Mouse (Mus musculus) forebrain, postnatal 0 days (tissue): ENCODE results near the gene Chrna7. TPM values are rescaled to one million over a fixed set of nuclear protein-coding genes. Genes with fewer than 3 reads are reported as not detected.

Source experiments
- ATAC-seq: fragments of 200-750 bp; cut with Nextera tagmentation; 2 replicates; pipeline ENCODE4 v1.8.0; 2017; ENCODE audit warnings: mild to moderate bottlenecking, moderate library complexity
- DNase-seq: peaks from one replicate; pipeline ENCODE4 v3.0.0-alpha.2; 2015
- H3K27ac ChIP-seq: fragments of 300-500 bp; sonication (generic); 2 replicates; pipeline ENCODE4 v1.5.1; 2014; ENCODE audit warnings: low read depth, mild to moderate bottlenecking, antibody characterized with exemption, low read length, moderate library complexity, mixed read lengths
- H3K27me3 ChIP-seq: fragments of 300-500 bp; sonication (generic); 2 replicates; pipeline ENCODE4 v1.6.1; 2014; ENCODE audit warnings: mild to moderate bottlenecking, low read length, mixed read lengths; ENCODE audit not compliant: insufficient read depth
- H3K36me3 ChIP-seq: fragments of 300-500 bp; sonication (generic); 2 replicates; pipeline ENCODE4 v1.6.1; 2014; ENCODE audit warnings: mild to moderate bottlenecking, moderate library complexity; ENCODE audit not compliant: insufficient read depth
- H3K4me1 ChIP-seq: fragments of 300-500 bp; sonication (generic); 2 replicates; pipeline ENCODE4 v1.6.1; 2014; ENCODE audit warnings: antibody characterized with exemption; ENCODE audit not compliant: insufficient read depth
- H3K4me2 ChIP-seq: fragments of 300-500 bp; sonication (generic); 2 replicates; pipeline ENCODE4 v1.6.1; 2014; ENCODE audit warnings: low read depth, mild to moderate bottlenecking, moderate library complexity
- H3K4me3 ChIP-seq: fragments of 300-500 bp; sonication (generic); 2 replicates; pipeline ENCODE4 v1.5.1; 2014; ENCODE audit warnings: low read depth, low read length, mixed read lengths
- H3K9ac ChIP-seq: fragments of 300-500 bp; sonication (generic); 2 replicates; pipeline ENCODE4 v1.6.1; 2014; ENCODE audit warnings: mild to moderate bottlenecking
- H3K9me3 ChIP-seq: fragments of 300-500 bp; sonication (generic); 2 replicates; pipeline ENCODE4 v1.6.1; 2016; ENCODE audit warnings: low read length
- CTCF ChIP-seq: sonication (generic); IDR thresholded peaks from 2 replicates; pipeline ENCODE4 v1.5.1; 2016; ENCODE audit warnings: antibody characterized with exemption, control low read depth, low read depth
- WGBS: fragments of 180-500 bp; shearing (Covaris S2); extraction: QIAGEN DNeasy Blood & Tissue Kit; methylation state at CpG from one replicate; pipeline ENCODE4 v1.1.7; 2014; 5-methylcytosine and 5-hydroxymethylcytosine counted together
- polyA plus RNA-seq: library from polyadenylated mRNA; unstranded; fragments of >200 nt; fragmentation: Nextera tagmentation; extraction: Ambion mirVana; gene quantifications from 2 replicates; pipeline ENCODE4 v1.2.1, GENCODE M21; 2015
- total RNA-seq: library from RNA; depleted of rRNA; stranded (reverse); fragments of >200 nt; gene quantifications from 2 replicates; pipeline ENCODE4 v1.2.3, GENCODE M21; 2014

Gene Chrna7
- total and polyA plus RNA-seq, 2 experiments from 2014 or later: 6.5 to 22.3 TPM

GRCm38 (mm10) chr7:63148740-63149139 lies 63.6 kb downstream of the Chrna7 start:
- WGBS: 61% methylated on average over 3 of the region's 3 CpGs
- ATAC-seq (no peak), DNase-seq (no peak)
- Histone ChIP-seq H3K4me2 (no peak overlapping the region), H3K4me3 (no peak overlapping the region), H3K27me3 (no peaks in the 10 kb centered on the region), H3K36me3 (no peaks in the 10 kb centered on the region), H3K4me1 (no peaks in the 10 kb centered on the region), H3K27ac (no peak overlapping the region), H3K9me3 (no peaks in the 10 kb centered on the region), H3K9ac (no peak overlapping the region)
- TF ChIP-seq CTCF: no peak

- Histone ChIP-seq H3K4me1 (no peaks in the 10 kb centered on the region), H3K27ac (no peak overlapping the region), H3K36me3 (no peaks in the 10 kb centered on the region), H3K9ac (no peak overlapping the region), H3K4me2 (no peak overlapping the region), H3K27me3 (no peaks in the 10 kb centered on the region), H3K9me3 (no peaks in the 10 kb centered on the region), H3K4me3 (no peak overlapping the region)
- no peak for TF ChIP-seq CTCF
- ATAC-seq (no peak), DNase-seq (no peak)
- WGBS: 66% methylated on average over 5 of the region's 5 CpGs
Observed at GRCm38 (mm10) chr7:63148321-63148720, 64.0 kb downstream of the Chrna7 start.

- 47% methylated on average over 2 of the region's 2 CpGs for WGBS
- Histone ChIP-seq H3K9me3 (no peaks in the 10 kb centered on the region), H3K4me1 (no peaks in the 10 kb centered on the region), H3K27ac (no peak overlapping the region), H3K27me3 (no peaks in the 10 kb centered on the region), H3K9ac (no peak overlapping the region), H3K4me2 (no peak overlapping the region), H3K36me3 (no peaks in the 10 kb centered on the region), H3K4me3 (no peak overlapping the region)
- no peak for TF ChIP-seq CTCF
- ATAC-seq (peak; percentile 82), DNase-seq (no peak)
Observed at GRCm38 (mm10) chr7:63122547-63122946, 89.8 kb downstream of the Chrna7 start.

GRCm38 (mm10) chr7:63113671-63114070 lies 98.7 kb downstream of the Chrna7 start:
- WGBS: 9% methylated on average over 2 of the region's 2 CpGs

GRCm38 (mm10) chr7:63113252-63113651 lies 99.1 kb downstream of the Chrna7 start:
- no peaks in the 10 kb centered on the region for H3K4me1 ChIP-seq
- 72% methylated on average over 2 of the region's 2 CpGs for WGBS
- H3K4me2 ChIP-seq: no peak overlapping the region
- H3K27ac ChIP-seq: no peak overlapping the region
- H3K4me3 ChIP-seq: no peak overlapping the region
- no peaks in the 10 kb centered on the region for H3K27me3 ChIP-seq
- H3K9ac ChIP-seq: no peak overlapping the region
- DNase-seq: no peak
- no peak for ATAC-seq
- H3K36me3 ChIP-seq: no peaks in the 10 kb centered on the region
- H3K9me3 ChIP-seq: no peaks in the 10 kb centered on the region
- no peak for TF ChIP-seq CTCF

More at GRCm38 (mm10) chr7:63113671-63114070, 98.7 kb downstream of the Chrna7 start:
- Histone ChIP-seq H3K4me2 (no peak overlapping the region), H3K9me3 (no peaks in the 10 kb centered on the region), H3K4me3 (no peak overlapping the region), H3K9ac (no peak overlapping the region), H3K27me3 (no peaks in the 10 kb centered on the region), H3K27ac (no peak overlapping the region), H3K36me3 (no peaks in the 10 kb centered on the region), H3K4me1 (no peaks in the 10 kb centered on the region)
- no peak for TF ChIP-seq CTCF
- DNase-seq (no peak), ATAC-seq (no peak)

GRCm38 (mm10) chr7:63109348-63109747 lies 103.0 kb downstream of the Chrna7 start:
- DNase-seq (no peak), ATAC-seq (no peak)
- no peaks in the 10 kb centered on the region for H3K9me3 ChIP-seq
- H3K27ac ChIP-seq: no peak overlapping the region
- no peaks in the 10 kb centered on the region for H3K4me1 ChIP-seq
- TF ChIP-seq CTCF: no peak
- 91% methylated on average over 4 of the region's 4 CpGs for WGBS
- no peak overlapping the region for H3K9ac ChIP-seq
- H3K4me2 ChIP-seq: no peak overlapping the region
- no peak overlapping the region for H3K4me3 ChIP-seq
- H3K36me3 ChIP-seq: 0 out of 2 replicates have a peak, but pooled peaks cover 5% of the 10 kb centered on the region
- no peaks in the 10 kb centered on the region for H3K27me3 ChIP-seq

- no peak overlapping the region for H3K27ac ChIP-seq
- DNase-seq: no peak
- H3K27me3 ChIP-seq: no peaks in the 10 kb centered on the region
- no peak overlapping the region for H3K4me2 ChIP-seq
- no peaks in the 10 kb centered on the region for H3K36me3 ChIP-seq
- WGBS: 66% methylated on average over 4 of the region's 4 CpGs
- no peaks in the 10 kb centered on the region for H3K9me3 ChIP-seq
- no peak overlapping the region for H3K4me3 ChIP-seq
- no peak for ATAC-seq
- no peaks in the 10 kb centered on the region for H3K4me1 ChIP-seq
- TF ChIP-seq CTCF: no peak
- no peak overlapping the region for H3K9ac ChIP-seq
Observed at GRCm38 (mm10) chr7:63085954-63086353, 126.4 kb downstream of the Chrna7 start.
